Mouse (Mus musculus): ENCODE results near the gene Atp1a2.

Gene Atp1a2

DNA sequence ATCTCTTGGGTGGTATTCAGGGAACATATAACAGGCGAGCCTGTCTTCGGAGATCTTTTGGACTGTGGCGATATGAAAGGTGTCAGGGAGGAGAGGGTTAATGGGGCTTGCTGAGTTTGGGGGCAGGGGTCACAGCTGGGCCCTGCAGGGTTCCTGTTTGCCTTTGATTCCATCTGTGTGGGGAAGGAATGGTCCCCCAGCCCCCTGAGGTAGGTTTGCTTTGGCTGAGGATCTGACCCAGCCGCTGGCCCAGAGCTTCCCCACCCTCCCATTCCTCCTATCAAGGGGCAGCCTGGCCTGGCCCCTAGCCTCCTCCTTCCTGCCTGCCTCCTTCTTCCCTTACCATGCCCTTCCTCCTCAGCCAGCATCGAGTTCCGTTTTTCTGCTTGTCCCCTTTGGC, 5.0 kb upstream of the Atp1a2 start:
- DNase-seq, result no peak

DNA sequence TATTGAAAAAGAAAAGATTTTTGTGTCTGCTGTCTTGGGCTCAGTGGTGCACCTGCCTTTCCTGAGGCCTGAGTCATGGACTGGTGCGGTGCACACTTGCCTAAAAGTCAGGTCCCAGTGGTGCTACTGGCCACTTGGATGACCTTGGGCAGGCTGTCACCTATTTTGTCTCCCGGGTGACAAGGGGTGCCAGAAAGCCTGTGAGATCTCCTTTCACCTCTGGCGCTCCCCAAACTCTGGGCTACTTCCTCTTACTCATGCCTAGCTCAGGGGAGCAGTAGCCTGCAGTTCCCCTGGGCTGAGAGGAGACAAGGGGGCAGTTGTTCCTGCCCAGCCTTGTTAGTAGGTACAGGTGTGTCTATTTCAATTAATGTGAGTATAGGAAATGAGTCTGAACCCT, 4.4 kb upstream of the Atp1a2 start:
- DNase-seq, result no peak

GRCm38 (mm10) chr1:172301180-172301579, 3.3 kb upstream of the Atp1a2 start:
- DNase-seq, result no peak

- DNase-seq, result peak; percentile 24
Observed at GRCm38 (mm10) chr1:172300247-172300646, 2.4 kb upstream of the Atp1a2 start.

- DNase-seq, result no peak
Observed at GRCm38 (mm10) chr1:172299528-172299927, 1.7 kb upstream of the Atp1a2 start.

DNA sequence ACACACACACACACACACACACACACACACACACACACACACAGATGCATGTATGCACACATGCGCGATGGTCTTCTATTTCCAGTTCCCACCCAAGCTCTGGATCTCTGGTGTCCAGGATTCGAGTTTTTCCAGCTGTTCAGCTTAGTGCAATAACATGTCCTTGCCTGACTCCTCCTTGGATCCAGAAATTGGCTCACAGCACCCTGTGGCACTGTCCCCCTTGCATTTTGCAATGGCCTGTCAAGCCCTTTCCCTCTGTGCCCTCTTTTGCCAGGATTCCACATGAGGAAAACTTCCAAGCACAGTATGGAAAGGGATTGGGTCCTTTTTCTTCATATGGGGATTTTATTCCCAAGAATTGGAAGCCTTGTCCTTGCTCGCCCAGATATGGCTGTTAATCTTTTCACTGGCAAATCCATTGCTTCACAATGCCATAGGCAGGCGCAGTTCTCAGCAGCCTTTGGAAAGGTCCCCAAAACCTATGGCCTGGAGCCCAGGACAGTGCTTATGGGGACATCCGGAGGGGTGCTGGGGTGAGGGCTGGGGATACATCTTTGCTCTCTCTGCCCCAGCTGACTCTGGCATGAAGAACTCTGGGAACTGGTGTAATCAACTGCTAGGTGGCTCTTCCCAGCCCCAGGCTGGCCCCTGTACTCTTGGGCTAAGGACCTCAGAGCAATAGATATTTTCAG, 901 bp downstream of the Atp1a2 start:
- DNase-seq, result peak; percentile 21

DNA sequence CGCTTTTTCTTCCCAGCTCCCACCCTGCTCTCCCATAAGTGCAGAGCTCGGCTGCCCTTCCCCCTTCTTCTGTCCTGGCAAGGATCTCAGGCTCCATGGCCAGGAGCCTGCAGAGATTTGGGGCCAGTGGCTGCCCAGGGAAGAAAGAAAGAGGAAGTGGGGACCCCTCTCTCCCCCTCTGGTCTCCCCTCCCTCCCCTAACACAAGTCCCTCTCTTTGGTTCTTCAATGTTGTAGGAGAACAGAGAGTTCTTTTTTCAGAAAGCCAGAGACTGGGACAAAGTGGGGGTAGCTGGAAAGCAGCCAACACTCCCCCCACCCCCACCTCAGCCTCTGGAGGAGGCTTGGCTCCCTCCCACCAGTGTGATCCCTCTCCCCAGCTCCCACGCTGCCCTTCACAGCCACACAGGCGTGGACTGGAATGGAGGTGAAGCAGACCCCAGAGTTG, 2.1 kb downstream of the Atp1a2 start:
- no peak for DNase-seq

DNA sequence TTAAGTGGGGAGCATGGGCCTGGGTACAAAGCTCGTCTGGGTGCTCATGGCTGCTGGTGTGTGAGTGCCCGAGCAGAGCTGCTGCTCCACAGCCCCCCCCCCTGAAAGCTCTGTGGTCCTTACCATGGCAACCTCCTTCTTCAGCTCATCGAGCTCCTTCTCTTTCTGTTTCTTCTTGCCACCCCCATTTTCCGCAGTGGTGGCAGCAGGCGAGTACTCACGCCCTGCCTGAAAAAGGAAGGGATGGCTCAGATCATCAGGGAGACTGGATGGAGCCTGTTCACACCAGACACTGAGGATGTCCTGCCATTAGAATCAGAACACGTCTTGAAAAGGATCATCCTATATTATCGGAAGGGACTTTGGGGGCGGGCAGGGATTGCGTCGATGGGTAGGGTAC, 4.4 kb downstream of the Atp1a2 start:
- no peak for DNase-seq

GRCm38 (mm10) chr1:172292880-172293279, 5.0 kb downstream of the Atp1a2 start:
- no peak for DNase-seq

- DNase-seq, result no peak
Observed at GRCm38 (mm10) chr1:172289617-172289946, 8.3 kb downstream of the Atp1a2 start.

- DNase-seq, result no peak
Observed at GRCm38 (mm10) chr1:172288900-172289616, 8.8 kb downstream of the Atp1a2 start.

DNA sequence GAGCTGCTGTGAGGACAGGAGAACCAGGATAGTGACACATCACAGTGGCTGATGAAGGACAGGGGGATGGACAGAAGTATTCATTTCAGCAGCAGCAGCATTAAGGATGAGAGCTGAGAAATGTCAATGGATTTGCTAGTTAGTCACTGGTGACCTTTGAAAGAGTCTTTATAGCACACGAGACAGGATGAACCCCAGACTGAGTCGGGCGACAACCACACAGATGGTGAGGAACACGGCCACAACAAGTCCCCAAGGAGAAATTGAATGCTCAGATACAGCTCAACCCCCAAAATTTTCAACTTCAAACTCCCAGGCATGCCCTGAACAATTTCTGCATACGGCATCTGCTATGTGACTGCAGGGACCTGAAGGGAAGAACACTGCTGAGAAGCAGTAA, 11.1 kb downstream of the Atp1a2 start:
- no peak for DNase-seq

GRCm38 (mm10) chr1:172284221-172284620, 13.6 kb downstream of the Atp1a2 start:
- DNase-seq, result no peak

GRCm38 (mm10) chr1:172283073-172283472, 14.8 kb downstream of the Atp1a2 start:
- no peak for DNase-seq

DNA sequence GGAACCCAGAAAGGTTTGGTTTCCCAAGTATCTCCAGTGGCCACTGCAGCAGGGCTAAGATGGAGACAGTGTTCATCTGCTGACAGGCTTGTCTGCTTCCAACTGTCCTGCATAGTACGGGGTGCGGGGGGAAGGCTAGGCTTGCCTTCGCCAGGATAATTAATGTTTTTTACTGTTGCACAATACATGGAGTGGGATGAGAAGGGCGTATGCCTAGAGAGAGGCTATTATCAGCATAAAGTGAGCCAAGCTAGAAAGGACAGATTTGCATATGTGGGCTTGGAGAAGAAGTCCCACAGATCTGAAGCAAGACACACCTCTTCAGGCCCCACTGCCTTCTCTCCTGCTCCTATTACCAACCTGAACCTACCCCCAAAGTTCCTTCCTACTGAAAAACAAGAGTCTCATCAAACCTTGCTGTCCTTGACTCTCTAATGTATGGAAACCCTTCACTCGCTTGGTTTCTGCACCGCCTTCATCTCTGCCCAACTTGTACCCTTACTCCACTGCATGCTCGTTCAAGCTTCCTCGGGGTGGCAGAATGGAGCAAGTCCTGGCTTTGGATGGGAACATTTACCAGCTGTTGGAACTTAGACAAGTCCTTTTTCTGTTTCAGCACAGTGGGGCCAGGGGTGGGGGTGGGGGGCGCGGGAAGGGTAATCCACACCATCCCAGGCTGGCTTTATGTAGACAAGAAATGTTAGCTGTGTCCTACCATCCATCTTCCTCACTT, 16.2 kb downstream of the Atp1a2 start:
- no peak for DNase-seq

- no peak for DNase-seq
Observed at GRCm38 (mm10) chr1:172279768-172280509, 17.9 kb downstream of the Atp1a2 start.

DNA sequence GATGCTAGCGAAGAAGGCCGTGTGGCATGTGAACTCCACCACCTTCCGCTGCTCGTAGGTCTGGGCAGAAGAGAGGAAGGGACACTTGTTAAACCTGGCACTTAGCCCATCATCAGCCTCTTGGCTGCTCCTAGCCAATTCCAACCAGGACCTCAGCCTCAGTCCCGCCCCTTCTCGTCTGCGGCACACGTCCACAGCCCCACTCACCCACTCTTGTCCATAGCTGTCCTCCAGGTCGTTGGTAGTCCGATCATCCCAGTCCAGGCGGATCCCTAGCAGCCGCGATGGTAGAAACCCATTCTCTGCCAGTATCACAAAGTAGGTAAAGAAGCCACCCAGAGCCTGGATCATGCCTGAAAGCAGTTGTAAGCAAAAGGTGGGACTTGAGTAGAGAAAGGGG, 19.5 kb downstream of the Atp1a2 start:
- no peak for DNase-seq

DNA sequence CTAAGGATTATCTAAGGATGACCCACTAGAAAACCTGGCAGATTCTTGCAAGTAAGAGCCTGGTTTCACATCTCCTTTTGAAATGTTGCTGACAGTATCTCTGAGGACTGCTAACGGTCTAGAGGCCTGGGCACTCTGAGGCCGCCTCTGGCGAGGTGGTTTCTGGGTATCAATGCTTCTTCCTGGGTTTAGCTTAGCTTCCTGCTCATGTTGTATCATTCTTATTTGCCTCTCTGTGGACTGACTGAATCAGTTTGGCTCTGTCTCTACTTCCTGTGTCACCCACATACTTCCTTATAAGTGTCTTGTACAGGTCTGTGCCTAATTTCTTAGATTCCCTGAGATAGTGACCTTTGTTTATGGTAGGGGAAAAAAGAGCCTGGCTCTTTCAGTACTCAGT, 20.7 kb downstream of the Atp1a2 start:
- DNase-seq, result no peak

GRCm38 (mm10) chr1:172274547-172274946, 23.3 kb downstream of the Atp1a2 start:
- DNase-seq, result no peak

DNA sequence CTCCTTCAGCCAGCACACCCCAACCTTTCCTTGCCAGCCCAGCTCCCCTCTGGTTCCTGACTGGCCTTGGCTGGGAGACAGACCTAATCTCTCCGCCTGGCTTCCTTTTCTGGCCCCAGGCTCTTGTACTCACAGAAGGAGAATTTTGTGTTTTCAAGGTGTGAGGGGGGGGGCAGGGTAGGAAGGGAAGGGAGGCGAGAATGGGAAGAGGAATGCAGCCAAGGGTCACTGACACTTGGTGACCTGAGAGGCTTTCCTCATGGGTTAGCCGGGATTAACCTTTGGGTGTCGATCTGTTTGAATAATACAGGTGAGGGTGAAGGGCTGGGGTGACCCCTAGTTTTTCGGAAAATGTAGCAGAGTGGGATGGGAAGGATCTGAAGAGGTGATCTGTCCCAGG, 23.7 kb downstream of the Atp1a2 start:
- no peak for DNase-seq

GRCm38 (mm10) chr1:172273386-172273785, 24.5 kb downstream of the Atp1a2 start:
- DNase-seq, result no peak

DNA sequence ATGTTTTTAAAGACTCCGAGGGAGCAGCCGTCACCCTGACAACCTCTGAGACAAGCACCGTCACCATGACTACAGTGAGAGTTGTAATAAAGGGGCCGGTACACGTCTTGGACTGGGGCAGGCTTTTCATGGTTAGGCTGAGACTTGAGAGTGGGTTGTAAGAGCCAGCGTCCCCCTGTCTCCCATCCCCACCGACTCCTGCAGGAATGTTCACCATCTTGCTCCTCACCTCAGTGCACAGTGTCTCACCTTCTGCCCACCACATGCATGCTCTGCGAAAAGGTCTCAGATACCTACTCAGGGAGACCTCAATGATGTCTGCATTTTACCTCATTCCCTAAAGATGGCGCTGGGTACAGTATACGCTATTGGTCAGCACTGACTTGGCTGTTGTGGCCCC, 26.1 kb downstream of the Atp1a2 start:
- no peak for DNase-seq

DNA sequence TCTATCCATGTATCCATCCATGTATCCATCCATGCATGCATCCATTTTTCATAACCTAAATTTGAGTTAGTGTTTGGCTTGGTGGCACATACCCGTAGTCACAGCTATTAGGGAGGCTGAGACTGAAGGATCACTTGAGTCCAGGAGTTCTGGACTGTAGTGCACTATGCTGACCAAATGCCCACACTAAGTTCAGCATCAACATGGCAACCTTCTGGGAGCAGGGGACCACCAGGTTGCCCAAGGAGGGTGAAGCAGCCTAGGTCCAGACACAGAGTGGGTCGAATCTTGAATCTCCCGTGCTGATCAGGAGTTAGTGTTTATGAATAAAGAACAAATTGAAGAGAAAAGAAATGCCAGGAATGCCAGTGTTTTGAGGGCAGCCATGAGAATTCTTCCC, 26.7 kb downstream of the Atp1a2 start:
- DNase-seq, result no peak
